Mouse (Mus musculus) gonadal fat pad, adult 2 months (tissue): Measurements from ENCODE around the gene Ccrl2. TPM values are rescaled to one million over a fixed set of nuclear protein-coding genes. Genes with fewer than 3 reads are reported as not detected.

Experiments
- DNase-seq: peaks from one replicate; pipeline ENCODE4 v3.0.0-alpha.2; 2012; ENCODE audit warnings: low read depth
- polyA plus RNA-seq: library from polyadenylated mRNA; depleted of rRNA; stranded (reverse); fragments of >200 nt; gene quantifications from 2 replicates; pipeline ENCODE4 v1.2.3, GENCODE M21; 2012; rRNA removed

The Ccrl2 gene
- 3.1 and 5.0 TPM in 2 replicates for polyA plus RNA-seq

DNA sequence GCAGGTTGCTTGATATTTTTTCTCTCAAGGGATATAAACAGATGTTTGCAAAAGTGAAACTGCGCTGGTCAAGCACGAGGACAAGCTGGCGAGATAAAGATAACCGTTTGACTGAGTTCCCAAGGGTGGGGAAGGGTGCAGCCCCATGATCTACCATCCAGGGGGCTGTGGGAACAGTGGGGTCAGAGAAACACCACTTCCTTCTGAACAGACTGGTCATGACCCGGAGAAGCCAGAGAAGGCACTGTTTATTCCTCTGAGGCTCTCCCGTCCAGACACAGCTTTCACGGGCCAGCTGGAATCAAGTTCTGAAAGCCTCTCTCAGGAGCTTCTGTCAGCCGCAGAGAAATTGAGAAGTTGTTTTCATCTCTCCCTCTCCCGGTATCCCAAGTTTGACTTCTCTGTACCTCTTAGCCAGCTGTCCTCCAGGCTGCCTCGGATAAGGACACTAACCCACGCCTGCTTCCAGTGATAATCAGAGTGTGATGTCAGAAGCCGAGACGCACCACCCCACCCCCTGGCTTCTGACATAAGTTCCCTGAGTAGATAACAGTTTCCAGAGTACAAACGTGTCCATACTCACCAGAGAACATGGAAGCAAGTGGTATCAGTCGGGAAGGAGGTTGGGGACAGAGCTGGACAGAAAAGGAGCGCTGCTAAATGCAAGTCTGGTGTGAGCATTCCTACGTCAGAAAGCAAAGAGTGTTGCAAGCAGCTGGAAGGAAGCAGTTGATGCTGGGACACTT, at the start of gene Ccrl2:
Ccrl2 (minus strand) TSS at position 722 of the 746 bp plus-strand sequence.
- DNase-seq, result no peak

DNA sequence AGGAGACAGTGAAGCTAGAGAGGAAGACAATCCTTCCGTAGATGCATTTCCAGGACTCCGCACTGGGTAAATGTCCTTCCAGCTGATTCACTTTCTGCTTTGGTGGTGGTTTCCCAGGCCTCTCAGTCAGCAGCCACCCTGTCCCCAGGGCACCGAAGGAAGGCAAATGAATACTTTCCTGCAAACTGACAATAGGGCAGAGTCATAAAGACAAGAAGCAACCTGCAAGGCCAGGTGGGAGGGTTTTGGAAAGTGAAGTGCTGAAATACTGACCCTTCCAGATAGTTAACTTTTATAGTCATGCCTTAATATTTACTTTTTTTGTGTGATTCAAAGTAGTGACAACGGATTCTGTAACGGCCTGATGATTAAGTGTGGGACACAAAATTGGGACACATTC, 46.6 kb upstream of the Ccrl2 start:
- DNase-seq, result peak; percentile 61

DNA sequence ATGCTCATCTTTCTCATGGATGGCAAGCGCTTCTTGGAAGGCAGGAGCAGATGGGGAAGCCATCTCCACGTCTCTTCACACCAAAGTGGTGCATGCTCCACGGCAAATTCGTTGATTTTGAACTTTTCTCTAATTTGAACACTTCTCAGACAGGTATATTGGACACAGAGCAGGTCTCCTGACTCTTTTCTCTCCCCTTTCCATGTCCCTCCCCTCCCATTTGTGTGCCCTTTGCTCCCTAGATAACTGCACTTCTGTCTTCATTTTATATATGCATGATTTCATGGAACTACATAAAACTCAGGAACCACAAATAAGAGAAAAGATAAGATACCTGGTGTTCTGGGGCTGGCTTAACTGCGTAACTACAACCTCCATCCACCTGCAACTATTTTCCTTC, 46.0 kb upstream of the Ccrl2 start:
- DNase-seq, result no peak

DNA sequence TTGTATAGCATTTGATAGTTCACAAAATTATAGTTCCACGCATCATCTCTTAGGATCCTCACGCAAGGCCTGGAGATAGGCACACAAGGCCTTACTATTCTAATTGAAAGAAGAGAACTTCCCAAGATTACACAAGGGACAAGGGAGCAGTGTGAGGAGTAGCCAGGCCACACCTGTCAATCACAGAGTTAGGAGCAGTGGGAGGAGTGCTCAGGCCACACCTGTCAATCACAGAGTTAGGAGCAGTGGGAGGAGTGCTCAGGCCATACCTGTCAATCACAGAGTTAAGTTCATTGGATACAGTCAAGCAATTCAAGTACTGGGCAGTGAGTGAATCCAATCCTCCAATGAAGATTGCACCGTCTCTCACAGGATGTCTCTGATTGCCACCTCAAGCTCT, 43.1 kb upstream of the Ccrl2 start:
- no peak for DNase-seq

DNA sequence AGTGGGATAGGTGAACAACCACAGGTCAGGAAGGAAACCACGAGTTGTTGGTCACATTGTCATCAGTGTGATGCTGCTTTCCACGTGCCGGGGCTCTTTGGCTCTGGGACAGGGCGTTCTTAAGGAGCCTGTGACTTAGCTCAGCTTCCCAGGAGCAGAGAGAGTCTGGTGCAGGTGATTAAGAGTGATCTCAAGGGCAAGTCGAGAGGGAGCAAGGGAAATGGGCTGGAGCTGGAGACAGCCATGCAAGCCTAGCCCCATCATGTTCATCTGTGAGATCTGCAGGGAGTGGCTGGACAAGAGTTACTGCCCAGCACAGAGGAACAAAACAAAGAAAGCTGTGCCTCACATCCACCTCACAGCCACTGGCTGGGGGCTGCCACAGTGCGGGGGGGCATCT, 40.2 kb upstream of the Ccrl2 start:
- DNase-seq, result no peak

DNA sequence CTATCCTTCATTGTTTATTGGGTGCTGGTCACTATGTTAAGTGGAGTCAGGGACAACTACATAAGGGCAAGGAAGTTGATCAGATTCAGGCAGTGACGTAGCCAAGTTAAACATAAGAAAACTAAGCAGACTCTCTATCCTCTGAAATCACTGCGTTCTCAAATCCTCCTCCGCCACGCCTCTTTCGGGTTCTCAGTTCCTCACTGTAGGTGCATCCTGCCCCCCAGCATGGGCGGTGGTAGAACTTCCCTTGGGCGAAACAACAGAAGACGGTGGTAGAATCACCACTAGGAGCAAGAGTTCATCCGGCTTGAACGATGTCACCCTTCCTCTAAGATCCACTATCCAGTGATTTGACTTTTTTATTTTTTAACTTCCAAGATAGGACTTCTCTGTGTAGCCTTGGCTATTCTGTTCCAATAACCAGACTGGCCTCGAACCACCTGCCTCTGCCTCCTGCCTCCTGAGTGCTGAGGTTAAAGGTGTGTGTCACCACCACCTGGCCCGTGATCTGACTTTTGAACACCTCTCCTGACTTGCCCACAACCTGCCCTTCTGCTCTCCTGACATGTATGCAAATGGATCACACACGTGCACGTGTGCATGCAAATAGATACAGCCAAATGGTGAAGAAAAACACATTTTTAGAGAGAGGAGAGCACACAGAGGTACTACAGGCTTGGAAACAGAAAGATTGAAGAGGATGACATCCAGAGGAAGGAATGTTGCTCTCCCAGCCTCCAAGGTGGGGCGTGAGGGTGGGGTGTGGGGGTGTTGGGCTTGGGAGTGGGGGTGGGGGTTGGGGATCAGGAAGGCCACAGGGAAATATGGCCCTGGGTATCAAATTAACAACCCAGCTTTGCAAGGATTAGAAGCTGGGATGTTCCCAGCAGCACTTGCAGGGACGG, 39.4 kb upstream of the Ccrl2 start:
- no peak for DNase-seq

DNA sequence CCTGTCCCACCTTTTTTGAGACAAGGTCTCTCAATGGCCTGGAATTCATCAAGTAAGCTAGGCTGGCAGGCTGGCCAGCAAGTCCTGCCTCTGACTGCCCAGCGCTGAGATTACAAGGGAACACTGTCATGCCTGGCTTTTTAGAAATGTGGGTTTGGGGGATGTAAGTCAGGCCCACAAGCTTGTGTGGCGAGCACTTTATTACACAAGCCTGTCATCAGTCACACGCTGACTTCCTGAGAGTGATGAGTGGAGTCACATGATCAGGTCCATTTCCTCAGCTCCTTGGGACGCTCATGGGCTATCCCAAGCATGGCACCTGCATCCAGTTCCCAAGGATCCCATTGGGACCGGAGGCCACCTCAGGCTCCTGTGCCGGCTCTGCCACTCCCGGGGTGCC, 38.4 kb upstream of the Ccrl2 start:
- DNase-seq, result no peak

DNA sequence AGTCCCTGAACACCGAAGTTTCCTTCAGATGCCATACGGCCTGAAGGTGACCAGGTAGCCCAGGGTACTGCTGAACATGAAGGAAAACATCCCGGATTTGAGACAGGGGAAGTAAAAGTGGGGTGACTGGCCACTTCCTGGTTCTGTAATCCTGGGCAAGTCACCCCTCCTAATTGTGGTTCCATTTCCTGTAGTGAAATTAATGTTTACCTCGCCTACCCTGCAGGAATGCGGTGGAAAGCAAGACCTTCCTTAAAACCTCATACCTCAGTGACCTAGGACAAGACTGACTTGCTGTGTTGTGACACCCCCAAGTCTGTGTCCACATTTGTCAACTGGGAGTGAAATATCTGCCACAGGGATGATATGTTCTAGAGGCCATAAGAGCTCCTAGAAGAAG, 37.3 kb upstream of the Ccrl2 start:
- DNase-seq, result no peak

DNA sequence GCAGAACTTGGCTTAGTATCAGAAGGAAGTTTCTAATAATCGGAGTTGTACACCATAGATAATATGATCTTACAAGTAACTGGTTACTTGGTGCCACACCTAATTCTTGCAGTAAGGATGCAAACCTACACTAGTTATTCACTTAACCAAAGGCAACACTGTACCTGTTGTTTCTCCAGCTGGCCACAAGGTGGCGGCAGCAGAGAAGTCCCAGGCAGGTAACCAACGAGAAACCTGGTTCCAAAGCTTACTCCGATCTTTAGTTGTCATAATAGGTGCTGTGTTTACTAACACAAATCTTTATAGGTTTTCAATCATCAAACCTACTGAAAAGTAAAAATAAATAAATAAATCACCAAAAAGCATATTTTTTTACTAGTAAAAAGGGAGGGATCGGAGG, 35.8 kb upstream of the Ccrl2 start:
- no peak for DNase-seq

DNA sequence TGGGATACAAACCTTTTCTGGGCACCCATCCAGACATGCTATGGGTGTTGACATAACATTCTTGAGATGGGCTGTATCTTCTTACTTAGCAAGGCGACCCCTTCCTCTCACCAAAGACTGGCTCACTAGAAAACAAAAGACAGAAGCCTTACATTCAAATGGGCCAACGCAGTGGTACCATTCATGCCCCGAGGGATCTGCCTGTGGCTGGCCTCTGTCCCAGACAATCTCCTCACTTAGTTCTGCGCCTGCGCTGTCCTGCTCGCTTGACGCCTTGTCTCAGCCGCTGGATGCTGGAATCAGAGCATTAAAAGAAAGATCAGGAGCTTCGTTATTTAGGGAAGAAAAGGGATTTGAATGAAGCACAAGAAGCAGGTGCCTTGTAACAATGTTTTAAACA, 35.3 kb upstream of the Ccrl2 start:
- DNase-seq, result no peak

DNA sequence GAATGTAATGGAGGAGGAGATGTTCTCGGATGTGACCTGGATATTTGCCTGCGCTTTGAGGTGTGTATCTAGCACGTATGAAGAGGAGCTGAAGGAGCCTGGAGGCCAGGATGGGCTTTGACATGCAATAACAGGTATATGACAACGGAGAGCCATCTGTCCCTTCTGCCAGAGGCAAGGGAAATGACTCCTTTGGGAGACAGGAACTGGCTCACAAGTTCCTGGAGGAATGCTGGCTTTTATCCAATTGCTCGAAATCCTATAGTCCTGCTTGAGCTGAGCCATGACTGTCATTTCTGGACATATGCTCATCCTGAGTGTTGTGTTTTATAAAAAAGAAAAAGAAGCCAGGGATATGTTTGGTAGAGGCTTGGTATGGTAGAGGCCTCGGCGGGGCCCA, 31.6 kb upstream of the Ccrl2 start:
- no peak for DNase-seq

DNA sequence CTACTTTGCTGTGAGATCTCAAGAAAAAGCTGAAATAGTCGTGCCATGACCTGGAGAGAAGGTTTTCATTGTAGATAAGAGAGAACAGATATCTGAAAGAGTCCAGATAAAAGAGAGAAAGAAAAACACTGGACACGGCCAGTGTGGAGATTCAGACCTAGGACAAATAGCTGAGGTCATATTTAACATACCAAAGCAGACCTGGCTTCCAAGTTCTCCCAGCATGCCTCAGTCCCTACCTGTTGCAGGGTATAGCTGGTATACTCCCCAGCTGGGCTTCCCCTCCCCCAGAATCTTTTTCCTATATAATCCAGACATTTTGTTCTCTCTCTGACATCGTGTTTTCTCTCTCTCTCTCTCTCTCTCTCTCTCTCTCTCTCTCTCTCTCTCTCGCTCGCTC, 30.6 kb upstream of the Ccrl2 start:
- no peak for DNase-seq

DNA sequence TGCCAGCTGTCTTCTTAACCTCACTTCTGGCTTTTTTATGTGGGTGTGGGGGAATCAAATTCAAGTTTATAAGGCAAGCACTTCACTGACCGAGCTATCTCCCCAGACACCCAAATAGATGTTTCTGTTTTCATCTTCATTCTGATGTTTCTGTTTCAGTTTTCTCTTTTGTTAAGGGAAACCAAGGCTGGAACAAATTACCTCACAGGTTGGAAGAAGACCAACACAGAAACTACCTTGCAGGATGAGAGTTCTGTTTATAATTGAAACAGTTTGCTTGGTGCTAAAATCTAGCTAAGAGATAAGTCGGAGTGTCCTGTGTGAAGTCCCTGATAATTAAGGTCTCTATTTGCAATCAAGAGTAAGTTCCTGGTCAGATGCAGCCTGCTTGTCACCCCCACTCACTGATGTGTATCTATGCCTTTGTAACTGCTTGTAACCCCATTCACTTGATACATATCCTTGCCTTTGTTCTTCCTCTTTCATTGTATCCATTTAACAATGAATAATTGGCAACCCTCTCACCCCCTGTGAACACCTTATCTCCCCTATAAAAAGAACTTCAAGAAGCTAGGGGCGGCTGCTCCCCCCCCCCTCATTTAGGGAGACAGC, 29.8 kb upstream of the Ccrl2 start:
- no peak for DNase-seq

DNA sequence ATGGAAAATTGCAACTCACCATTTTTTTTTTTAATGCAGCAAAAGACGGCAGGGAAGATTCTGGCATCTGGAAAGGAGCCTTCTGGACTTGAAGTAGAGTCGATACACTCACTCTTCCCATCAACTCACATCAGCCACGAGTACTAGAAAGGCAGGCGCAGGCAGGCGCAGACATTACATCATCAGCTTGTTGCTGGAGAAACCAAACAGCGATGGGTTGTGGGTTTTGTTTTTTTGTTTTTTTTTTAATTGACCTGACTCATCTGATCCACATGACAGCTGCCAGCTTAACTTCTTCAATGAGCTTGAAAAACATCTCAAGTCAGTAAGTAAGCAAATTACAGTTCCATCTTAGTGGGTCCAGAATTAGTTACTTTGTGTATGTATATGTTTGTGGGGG, 28.8 kb upstream of the Ccrl2 start:
- DNase-seq, result no peak

DNA sequence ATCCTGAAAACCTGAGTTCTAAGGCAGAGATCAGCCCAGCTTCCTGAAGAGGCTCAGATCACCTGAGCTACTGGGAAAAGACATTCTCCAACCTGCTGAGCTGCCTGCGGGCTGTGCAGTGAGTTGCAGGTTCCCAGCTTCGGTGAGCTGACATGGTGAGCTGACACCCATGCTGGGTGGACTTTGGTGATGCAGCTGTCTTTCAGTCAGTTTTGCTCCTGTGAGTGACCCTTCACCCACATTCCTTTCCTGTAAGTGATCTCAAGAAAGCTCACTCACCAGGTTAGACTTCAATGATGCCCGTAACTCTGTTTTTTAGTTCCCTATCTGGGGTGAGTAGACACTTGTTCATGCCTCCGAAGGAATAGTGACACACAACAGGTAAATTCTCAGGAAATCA, 28.0 kb upstream of the Ccrl2 start:
- no peak for DNase-seq

DNA sequence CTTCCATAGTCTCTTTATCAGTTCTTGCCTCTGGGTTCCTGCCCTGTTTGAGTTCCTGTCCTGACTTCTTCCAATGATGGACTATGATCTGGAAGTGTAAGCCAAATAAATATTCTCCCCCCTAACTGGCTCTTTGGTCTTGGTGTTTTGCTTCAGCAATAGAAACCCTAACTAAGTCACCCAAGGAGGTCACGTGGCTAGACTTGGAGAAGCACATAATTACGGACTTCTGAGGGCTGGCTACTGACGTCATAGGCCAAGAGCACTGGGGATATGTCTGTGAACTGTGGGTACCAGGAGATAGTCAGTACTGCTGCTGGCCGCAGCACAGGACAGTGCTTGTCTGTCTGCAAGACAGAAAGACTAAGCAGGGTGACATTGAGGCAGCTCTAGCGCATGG, 24.4 kb upstream of the Ccrl2 start:
- DNase-seq, result no peak

DNA sequence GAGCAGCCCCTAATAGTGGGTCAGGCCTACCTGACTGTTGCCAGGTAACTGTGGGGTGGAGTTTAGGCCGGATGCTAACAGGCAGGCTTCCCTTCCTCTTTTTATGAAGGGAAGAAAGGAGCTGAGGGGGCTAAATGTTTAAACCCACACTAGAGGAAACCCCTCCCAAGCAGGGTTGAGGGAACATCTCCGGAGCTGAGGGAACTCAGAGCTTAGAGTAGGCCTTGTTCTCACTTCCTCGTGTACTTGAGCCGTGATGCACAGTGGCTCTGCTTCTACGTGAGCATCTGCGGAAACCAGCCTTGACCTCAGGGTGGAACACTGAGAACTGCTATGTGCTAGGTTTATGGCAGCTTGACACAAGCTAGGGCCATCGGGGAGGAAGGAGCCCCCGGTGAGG, 23.5 kb upstream of the Ccrl2 start:
- no peak for DNase-seq

DNA sequence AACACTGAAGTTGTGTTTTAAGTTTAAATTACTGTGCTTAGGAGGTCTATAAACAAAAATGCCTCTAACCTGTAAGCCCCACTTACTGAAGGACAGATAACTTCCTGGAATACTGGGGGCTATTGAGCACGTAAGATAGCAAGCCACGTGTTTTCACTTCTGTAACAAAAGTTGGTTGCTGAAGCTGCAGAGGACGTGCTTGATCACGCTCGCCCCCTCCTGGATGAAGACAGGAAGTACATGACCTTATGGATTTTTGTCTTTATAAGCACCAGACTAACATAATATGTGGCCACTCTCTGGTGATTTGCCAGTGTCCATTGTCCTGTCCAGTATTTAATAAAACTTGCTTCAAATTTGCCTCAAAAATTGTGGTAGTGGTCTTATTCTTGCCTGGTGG, 20.4 kb upstream of the Ccrl2 start:
- no peak for DNase-seq

DNA sequence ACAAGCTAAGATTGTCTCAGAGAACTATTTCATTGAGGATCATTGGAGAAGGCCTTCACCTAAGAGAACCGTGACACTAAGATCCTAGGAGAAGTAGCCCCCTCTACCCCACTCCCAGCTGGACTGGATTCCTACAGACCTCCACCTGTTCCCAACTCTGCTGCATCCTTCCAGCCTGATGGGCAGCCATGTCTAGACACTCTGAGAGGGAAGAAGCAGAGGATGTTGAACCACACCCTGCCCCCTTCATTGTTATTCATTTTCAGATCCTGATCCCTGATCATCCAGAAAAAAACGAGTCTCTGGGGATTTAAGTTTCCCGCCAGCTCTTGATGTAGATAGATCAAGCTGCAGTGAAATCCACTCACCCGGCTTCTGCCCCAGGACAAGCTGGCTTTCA, 15.7 kb upstream of the Ccrl2 start:
- DNase-seq, result no peak

DNA sequence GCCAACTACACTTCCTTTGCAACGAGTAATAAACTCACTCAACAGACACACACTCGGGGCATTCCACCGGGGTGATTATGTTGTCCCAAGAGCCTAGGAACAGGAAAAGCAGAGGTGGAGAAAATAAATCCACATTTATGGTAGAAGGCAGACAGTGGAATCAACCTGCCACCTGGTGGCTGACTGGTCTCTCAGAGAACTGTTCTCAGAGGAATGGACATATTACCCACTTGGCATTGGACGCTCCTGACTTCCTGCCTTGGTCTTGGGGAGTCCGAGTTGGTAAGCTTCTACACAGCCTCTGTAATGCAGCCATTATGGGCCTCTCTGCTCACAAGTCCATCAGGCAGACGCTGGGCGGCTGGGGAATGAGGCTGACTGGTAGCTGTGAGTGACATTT, 14.9 kb upstream of the Ccrl2 start:
- no peak for DNase-seq

DNA sequence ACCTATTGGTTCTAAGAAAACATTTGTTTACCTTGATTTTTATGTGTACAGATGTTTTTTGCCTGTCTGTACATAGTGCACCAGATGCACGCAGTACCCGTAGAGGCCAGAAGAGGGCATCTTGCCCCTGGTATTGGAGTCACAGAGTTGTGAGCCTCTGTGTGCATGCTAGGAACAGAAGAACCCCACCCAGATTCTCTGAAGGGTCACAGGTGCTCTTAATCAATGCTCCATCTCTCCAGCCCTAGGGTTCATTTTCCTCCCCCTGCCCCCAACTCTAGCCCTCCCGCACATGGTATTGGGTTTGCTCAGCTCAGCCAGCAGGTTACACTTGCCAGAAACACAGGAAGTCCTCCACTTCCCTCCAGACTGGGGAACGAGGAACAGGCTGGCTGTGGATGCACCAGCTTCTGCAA, 13.2 kb upstream of the Ccrl2 start:
- DNase-seq, result no peak

DNA sequence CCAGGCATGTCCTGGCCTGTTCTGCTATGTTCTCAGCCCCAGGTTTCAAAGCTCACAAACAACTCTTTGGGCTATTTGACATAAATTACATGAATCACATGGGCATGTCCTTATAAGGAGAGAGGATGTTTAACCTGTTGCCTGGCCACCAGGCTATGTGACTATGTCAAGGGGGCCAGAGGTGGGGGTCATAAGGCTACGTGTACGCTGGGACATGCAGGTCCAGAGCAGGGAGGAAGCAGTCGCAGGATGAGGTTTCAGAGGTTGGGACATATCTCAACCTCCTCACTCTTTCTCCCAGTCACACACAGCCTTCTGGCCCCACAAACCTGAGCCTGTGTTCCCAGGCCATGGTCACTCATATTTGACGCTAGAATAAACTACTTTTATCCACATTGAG, 9.7 kb upstream of the Ccrl2 start:
- DNase-seq, result no peak

DNA sequence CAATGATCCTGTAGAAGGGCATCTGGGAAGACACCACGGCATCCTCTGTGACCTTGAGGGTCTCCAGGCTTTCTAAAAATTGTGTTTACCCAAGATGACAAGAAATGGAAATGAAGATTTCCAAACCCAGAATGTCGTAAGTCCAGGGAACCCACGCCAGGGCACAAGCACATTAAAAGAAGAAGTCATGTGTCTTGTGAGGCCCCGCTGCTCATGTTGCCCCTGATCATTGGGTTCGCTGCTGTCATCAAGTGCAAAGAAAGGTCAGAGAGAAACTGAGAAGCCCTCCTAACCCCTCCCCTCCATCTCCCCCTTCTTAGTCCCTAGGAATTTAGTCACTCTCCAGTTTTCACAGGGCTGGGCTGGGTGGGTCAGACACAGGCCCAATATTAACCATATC, 5.5 kb upstream of the Ccrl2 start:
- DNase-seq, result no peak
